Mouse (Mus musculus) kidney, postnatal 0 days (tissue): ENCODE measurements around the gene Maats1. TPM values are rescaled to one million over a fixed set of nuclear protein-coding genes. Genes with fewer than 3 reads are reported as not detected.
"Not testable (repeated sequence)": the region's sequence is repeated elsewhere in the genome, so short reads cannot be mapped to it uniquely, and the experiment has no call there.

Experiments
- ATAC-seq: fragments of 200-750 bp; cut with Nextera tagmentation; replicated peaks from 2 replicates; pipeline ENCODE4 v1.8.0; 2017; ENCODE audit warnings: low read depth, moderate number of reproducible peaks, moderate TSS enrichment, moderate library complexity; ENCODE audit not compliant: low FRiP score
- DNase-seq: peaks from one replicate; pipeline ENCODE4 v3.0.0-alpha.2; 2016; ENCODE audit warnings: low spot score
- H3K27ac ChIP-seq: fragments of 300-500 bp; sonication (generic); 2 replicates; pipeline ENCODE4 v1.5.1; 2014; ENCODE audit warnings: mild to moderate bottlenecking
- H3K27me3 ChIP-seq: fragments of 300-500 bp; sonication (generic); 2 replicates; pipeline ENCODE4 v1.6.1; 2014; ENCODE audit warnings: low read length, mixed read lengths; ENCODE audit not compliant: insufficient read depth
- H3K36me3 ChIP-seq: fragments of 300-500 bp; sonication (generic); 2 replicates; pipeline ENCODE4 v1.6.1; 2014; ENCODE audit warnings: low read length, mixed read lengths; ENCODE audit not compliant: insufficient read depth
- H3K4me1 ChIP-seq: fragments of 300-500 bp; sonication (generic); replicated peaks from 2 replicates; pipeline ENCODE4 v1.6.1; 2014; ENCODE audit warnings: antibody characterized with exemption, low read length, mixed read lengths; ENCODE audit not compliant: insufficient read depth
- H3K4me2 ChIP-seq: fragments of 300-500 bp; sonication (generic); 2 replicates; pipeline ENCODE4 v1.6.1; 2014; ENCODE audit warnings: mild to moderate bottlenecking, low read length, moderate library complexity, mixed read lengths
- H3K4me3 ChIP-seq: fragments of 300-500 bp; sonication (generic); replicated peaks from 2 replicates; pipeline ENCODE4 v1.5.1; 2014; ENCODE audit warnings: low read depth, low read length
- H3K9ac ChIP-seq: fragments of 300-500 bp; sonication (generic); 2 replicates; pipeline ENCODE4 v1.6.1; 2014; ENCODE audit warnings: low read depth, low read length
- H3K9me3 ChIP-seq: fragments of 300-500 bp; sonication (generic); replicated peaks from 2 replicates; pipeline ENCODE4 v1.6.1; 2016; ENCODE audit warnings: low read length, inconsistent platforms, mixed read lengths
- CTCF ChIP-seq: IDR thresholded peaks from 2 replicates; pipeline ENCODE4 v1.5.1; 2016; ENCODE audit warnings: antibody characterized with exemption, low read depth, mild to moderate bottlenecking, moderate library complexity
- WGBS: fragments of 180-500 bp; shearing (Covaris S2); extraction: QIAGEN DNeasy Blood & Tissue Kit; methylation state at CpG from one replicate; pipeline ENCODE4 v1.1.7; 2014; 5-methylcytosine and 5-hydroxymethylcytosine counted together
- polyA plus RNA-seq: library from polyadenylated mRNA; unstranded; fragments of >200 nt; fragmentation: Nextera tagmentation; extraction: Ambion mirVana; gene quantifications from 2 replicates; pipeline ENCODE4 v1.2.1, GENCODE M21; 2015

Maats1 gene
- polyA plus RNA-seq, 1 experiment from 2014 or later: 0.21 TPM

GRCm38 (mm10) chr16:38348217-38348761, 6.3 kb upstream of the Maats1 start:
- Histone ChIP-seq H3K9ac (no peak overlapping the region), H3K27ac (no peak overlapping the region), H3K4me3 (no peak overlapping the region), H3K36me3 (peaks cover 21% of the 10 kb centered on the region; the same call in 1 of the 2 replicates), H3K4me2 (0 out of 2 replicates have a peak overlapping the region, but pooled peaks have one; percentile 67), H3K27me3 (no peaks in the 10 kb centered on the region), H3K9me3 (no peaks in the 10 kb centered on the region), H3K4me1 (peaks cover 6% of the 10 kb centered on the region; the same call in 1 of the 2 replicates)
- TF ChIP-seq CTCF: no peak
- ATAC-seq (no peak), DNase-seq (no peak)
- WGBS: 77% methylated on average over 9 of the region's 9 CpGs

DNA sequence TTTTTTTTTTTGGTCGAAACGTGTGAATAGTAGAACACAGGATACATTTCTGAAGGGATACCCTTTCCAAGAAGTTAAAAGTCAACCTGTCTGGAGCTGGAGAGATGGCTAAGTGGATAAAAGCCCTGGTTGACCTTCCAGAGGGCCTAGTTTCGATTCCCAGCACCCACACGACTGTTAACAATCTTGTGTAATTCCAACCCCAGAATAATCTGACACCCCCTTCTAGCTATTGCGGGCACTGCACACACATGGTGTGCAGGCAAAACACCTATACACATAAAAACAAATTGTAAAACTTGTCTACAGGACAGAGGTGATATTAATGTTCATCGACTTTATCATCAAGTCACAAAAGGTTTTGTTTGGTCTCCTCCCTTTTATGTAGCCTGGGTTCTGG, 5.6 kb upstream of the Maats1 start:
- peak overlapping the region; percentile 59 for H3K4me3 ChIP-seq
- H3K4me1 ChIP-seq: peaks cover 6% of the 10 kb centered on the region; the same call in 1 of the 2 replicates
- H3K9ac ChIP-seq: no peak overlapping the region
- no peaks in the 10 kb centered on the region for H3K27me3 ChIP-seq
- no peaks in the 10 kb centered on the region for H3K9me3 ChIP-seq
- ATAC-seq (no peak), DNase-seq (no peak)
- no peak for TF ChIP-seq CTCF
- peak overlapping the region; percentile 67 for H3K4me2 ChIP-seq
- peaks cover 21% of the 10 kb centered on the region; the same call in 1 of the 2 replicates for H3K36me3 ChIP-seq
- no peak overlapping the region for H3K27ac ChIP-seq
- WGBS: 57% methylated on average over 6 of the region's 6 CpGs

- no peak for TF ChIP-seq CTCF
- H3K4me3 ChIP-seq: peak within 1 kb of the TSS; percentile 59
- no peaks in the 10 kb centered on the region for H3K9me3 ChIP-seq
- H3K4me2 ChIP-seq: peak within 1 kb of the TSS; percentile 67
- 3% methylated on average over 35 of the region's 35 CpGs for WGBS
- peak within 1 kb of the TSS; percentile 67 for H3K9ac ChIP-seq
- no peaks in the 10 kb centered on the region for H3K27me3 ChIP-seq
- peaks cover 15% of the 10 kb centered on the region; the same call in 1 of the 2 replicates for H3K36me3 ChIP-seq
- DNase-seq (peak; percentile 98), ATAC-seq (peak; percentile 96)
- peaks cover 6% of the 10 kb centered on the region; the same call in 1 of the 2 replicates for H3K4me1 ChIP-seq
- H3K27ac ChIP-seq: peak within 1 kb of the TSS; percentile 86
Observed at GRCm38 (mm10) chr16:38346529-38347325, 4.8 kb upstream of the Maats1 start, which contains the start of the genes Cox17 and Gm21987. Cox17 (plus strand) TSS chr16:38346991. Gm21987 (plus strand) TSS chr16:38347040.

- H3K4me3 ChIP-seq: no peak overlapping the region
- H3K36me3 ChIP-seq: 0 out of 2 replicates have a peak, but pooled peaks cover 7% of the 10 kb centered on the region
- WGBS: 80% methylated on average over 3 of the region's 3 CpGs
- no peaks in the 10 kb centered on the region for H3K9me3 ChIP-seq
- peak; percentile 78 for TF ChIP-seq CTCF
- H3K27ac ChIP-seq: no peak overlapping the region
- peak; percentile 95 for DNase-seq
- H3K4me2 ChIP-seq: no peak overlapping the region
- H3K4me1 ChIP-seq: peaks cover 6% of the 10 kb centered on the region; the same call in 1 of the 2 replicates
- H3K27me3 ChIP-seq: no peaks in the 10 kb centered on the region
- ATAC-seq: no peak; the same call in 1 of the 2 replicates
- H3K9ac ChIP-seq: no peak overlapping the region
Observed at GRCm38 (mm10) chr16:38344941-38345725, 3.2 kb upstream of the Maats1 start.

DNA sequence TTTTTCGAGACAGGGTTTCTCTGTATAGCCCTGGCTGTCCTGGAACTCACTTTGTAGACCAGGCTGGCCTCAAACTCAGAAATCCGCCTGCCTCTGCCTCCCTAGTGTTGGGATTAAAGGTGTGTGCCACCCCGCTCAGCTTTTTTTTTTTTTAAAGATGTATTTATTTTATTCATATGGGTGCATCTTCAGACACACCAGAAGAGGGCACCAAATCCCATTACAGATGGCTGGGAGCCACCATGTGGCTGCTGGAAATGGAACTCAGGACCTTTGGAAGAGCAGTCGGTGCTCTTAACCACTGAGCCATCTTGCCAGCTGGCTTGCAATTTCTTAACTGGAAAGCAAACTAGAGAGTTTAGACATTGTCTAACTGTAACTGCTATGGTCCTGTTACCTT, 3.9 kb downstream of the Maats1 start:
- not testable (repeated sequence) for H3K27ac ChIP-seq, H3K9ac ChIP-seq, H3K4me2 ChIP-seq, H3K9me3 ChIP-seq, H3K4me1 ChIP-seq, ATAC-seq, H3K27me3 ChIP-seq, H3K36me3 ChIP-seq, DNase-seq, H3K4me3 ChIP-seq
- 95% methylated on average over 4 of the region's 4 CpGs for WGBS

DNA sequence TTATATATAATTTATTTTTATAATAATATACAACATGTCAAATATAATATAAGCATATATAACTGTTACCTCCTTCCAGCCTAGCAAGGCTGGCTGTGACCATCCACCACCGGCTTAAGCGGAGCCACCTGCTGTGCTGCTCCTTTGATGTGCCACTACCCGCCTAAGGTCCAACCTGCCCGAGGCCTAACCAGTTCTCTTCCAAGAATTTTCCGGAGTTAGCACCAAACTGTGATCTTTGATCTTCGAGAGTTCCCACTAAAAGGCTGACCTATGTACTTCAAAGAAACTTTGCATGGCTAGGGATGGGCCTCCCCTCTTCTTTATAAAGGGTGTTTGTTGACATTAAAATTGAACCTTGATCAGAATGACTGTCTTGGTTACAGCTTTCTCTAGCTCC, 7.5 kb downstream of the Maats1 start:
- no peak overlapping the region for H3K4me3 ChIP-seq
- DNase-seq (no peak), ATAC-seq (no peak)
- 28% methylated on average over 6 of the region's 6 CpGs for WGBS
- H3K36me3 ChIP-seq: no peaks in the 10 kb centered on the region
- H3K27ac ChIP-seq: no peak overlapping the region
- H3K9me3 ChIP-seq: no peaks in the 10 kb centered on the region
- no peak overlapping the region for H3K4me2 ChIP-seq
- no peaks in the 10 kb centered on the region for H3K27me3 ChIP-seq
- no peaks in the 10 kb centered on the region for H3K4me1 ChIP-seq
- no peak overlapping the region for H3K9ac ChIP-seq
- TF ChIP-seq CTCF: no peak
